Mouse (Mus musculus) Patski (cell line): ENCODE data around the gene Rad1. TPM values are rescaled to one million over a fixed set of nuclear protein-coding genes. Genes with fewer than 3 reads are reported as not detected.
A peak's percentile ranks its signal among the peaks of the same experiment; 100 is the strongest.

Experiments
- ATAC-seq: fragments of 100-300 bp; one replicate; pipeline ENCODE4 v1.8.0; 2021
- CTCF ChIA-PET: fragments of 350-600 bp; sonication (Branson Sonifier 250); formaldehyde crosslinking; loops from one replicate; lab custom pipeline; 2022; ENCODE audit warnings: inconsistent platforms; lab: Charles Lee
- POLR2A ChIA-PET: fragments of 350-600 bp; sonication (Branson Sonifier 250); formaldehyde crosslinking; loops from one replicate; lab custom pipeline; 2022; ENCODE audit warnings: antibody characterized with exemption, inconsistent platforms; lab: Charles Lee
- DNase-seq: peaks from one replicate; pipeline ENCODE4 v3.0.0-alpha.2; 2011; ENCODE audit warnings: low read depth, low spot score
- H3K27me3 ChIP-seq: fragments of 371-371 bp; one replicate; pipeline ENCODE4 v1.5.1; 2021
- CTCF ChIP-seq: fragments of 100-300 bp; IDR thresholded peaks from one replicate; pipeline ENCODE4 v1.5.1; 2021
- in situ Hi-C: fragments of 300-500 bp; cut with MboI; formaldehyde crosslinking; loops from 3 replicates; pipeline ENCODE4 v1.11.1; 2018; ENCODE audit warnings: low pct_unique_long_range_greater_than_20kb, mixed read lengths
- polyA plus RNA-seq: library from polyadenylated mRNA; unstranded; gene quantifications from one replicate; pipeline ENCODE4 v1.2.3, GENCODE M21; 2021

Rad1 gene
- 19.0 TPM for polyA plus RNA-seq

- DNase-seq, result peak; percentile 72
- no peak for TF ChIP-seq CTCF
- CTCF ChIA-PET, result interaction anchor here (0.9 to 1.3 kb wide), 2 partner anchors 20 to 412 kb away, joined by 3 read pairs; no protein-coding TSS in a partner anchor
Observed at GRCm38 (mm10) chr15:10485484-10486364, at the start of gene Rad1, which contains the start of gene Brix1. Rad1 (plus strand) TSS chr15:10486018. Brix1 (minus strand) TSS chr15:10485947.

GRCm38 (mm10) chr15:10436893-10437292 is 48.9 kb upstream of the Rad1 start:
- no peaks in the 10 kb centered on the region for H3K27me3 ChIP-seq
- in situ Hi-C loops, result loop anchor here (25.0 kb wide), 1 partner anchor 1250 kb away; no protein-coding TSS in a partner anchor
- TF ChIP-seq CTCF, result no peak
- ChIA-PET CTCF (no interaction called here), POLR2A (no interaction called here)
- ATAC-seq, result no peak
- DNase-seq, result no peak

More at GRCm38 (mm10) chr15:10485484-10486364, at the start of gene Rad1, which contains the start of gene Brix1:
- peak; percentile 87 for ATAC-seq
- in situ Hi-C loops, result loop anchor here (5.0 to 10.0 kb wide), 2 partner anchors 232 to 909 kb away; partner anchors contain the start of gene Tars
- no peaks in the 10 kb centered on the region for H3K27me3 ChIP-seq
- POLR2A ChIA-PET, result interaction anchor here (1.8 kb wide), 1 partner anchor 15 kb away, joined by 7 read pairs; the partner anchor contains the start of gene Dnajc21

- H3K27me3 ChIP-seq, result no peaks in the 10 kb centered on the region
- in situ Hi-C loops, result loop anchor here (25.0 kb wide), 1 partner anchor 1253 kb away; no protein-coding TSS in a partner anchor
- ATAC-seq, result no peak
- no peak for DNase-seq
- ChIA-PET POLR2A (no interaction called here), CTCF (no interaction called here)
- peak; percentile 20 for TF ChIP-seq CTCF
Observed at GRCm38 (mm10) chr15:10439963-10440362, 45.9 kb upstream of the Rad1 start.

GRCm38 (mm10) chr15:10441493-10441892 is 44.3 kb upstream of the Rad1 start:
- ATAC-seq, result peak; percentile 38
- TF ChIP-seq CTCF, result no peak
- in situ Hi-C loops, result loop anchor here (25.0 kb wide), 1 partner anchor 1254 kb away; no protein-coding TSS in a partner anchor
- DNase-seq, result no peak
- ChIA-PET CTCF (no interaction called here), POLR2A (no interaction called here)
- H3K27me3 ChIP-seq, result no peaks in the 10 kb centered on the region

- ATAC-seq, result peak; percentile 69
- DNase-seq, result no peak
- no peak for TF ChIP-seq CTCF
- POLR2A ChIA-PET, result no interaction called here
- CTCF ChIA-PET, result no interaction called here
- no peaks in the 10 kb centered on the region for H3K27me3 ChIP-seq
- in situ Hi-C loops, result loop anchor here (25.0 kb wide), 1 partner anchor 1255 kb away; no protein-coding TSS in a partner anchor
Observed at GRCm38 (mm10) chr15:10442275-10442674, 43.5 kb upstream of the Rad1 start.

- H3K27me3 ChIP-seq, result no peaks in the 10 kb centered on the region
- in situ Hi-C loops, result loop anchor here (25.0 kb wide), 1 partner anchor 1260 kb away; no protein-coding TSS in a partner anchor
- DNase-seq, result no peak
- POLR2A ChIA-PET, result no interaction called here
- ATAC-seq, result no peak
- TF ChIP-seq CTCF, result no peak
- CTCF ChIA-PET, result no interaction called here
Observed at GRCm38 (mm10) chr15:10447102-10447501, 38.7 kb upstream of the Rad1 start.

- CTCF ChIA-PET, result interaction anchor here (1.0 kb wide), 1 partner anchor 12 kb away, joined by 3 read pairs; no protein-coding TSS in a partner anchor
- H3K27me3 ChIP-seq, result no peaks in the 10 kb centered on the region
- no peak for TF ChIP-seq CTCF
- POLR2A ChIA-PET, result no interaction called here
- DNase-seq (no peak), ATAC-seq (no peak)
- in situ Hi-C loops, result no loop called here
Observed at GRCm38 (mm10) chr15:10460986-10461385, 24.8 kb upstream of the Rad1 start.

- ChIA-PET POLR2A (interaction anchor here (1.0 kb wide), 1 partner anchor 13 kb away, joined by 3 read pairs; no protein-coding TSS in a partner anchor), CTCF (no interaction called here)
- ATAC-seq (no peak), DNase-seq (no peak)
- no peaks in the 10 kb centered on the region for H3K27me3 ChIP-seq
- TF ChIP-seq CTCF, result no peak
- in situ Hi-C loops, result no loop called here
Observed at GRCm38 (mm10) chr15:10463555-10463954, 22.3 kb upstream of the Rad1 start.

- in situ Hi-C loops, result no loop called here
- CTCF ChIA-PET, result no interaction called here
- POLR2A ChIA-PET, result no interaction called here
- H3K27me3 ChIP-seq, result no peaks in the 10 kb centered on the region
- no peak for DNase-seq
- ATAC-seq, result no peak
- TF ChIP-seq CTCF, result no peak
Observed at GRCm38 (mm10) chr15:10464678-10465077, 21.1 kb upstream of the Rad1 start.

GRCm38 (mm10) chr15:10468761-10469160 is 17.1 kb upstream of the Rad1 start:
- no peak for TF ChIP-seq CTCF
- DNase-seq, result no peak
- H3K27me3 ChIP-seq, result no peaks in the 10 kb centered on the region
- ChIA-PET POLR2A (interaction anchor here (0.6 kb wide), 1 partner anchor 1338 kb away, joined by 3 read pairs; no protein-coding TSS in a partner anchor), CTCF (interaction anchor here (1.5 kb wide), 1 partner anchor 30 kb away, joined by 3 read pairs; no protein-coding TSS in a partner anchor)
- ATAC-seq, result no peak
- in situ Hi-C loops, result no loop called here
